ENCODE assay signal across 11 mouse cellular contexts in the genomic region with DNA sequence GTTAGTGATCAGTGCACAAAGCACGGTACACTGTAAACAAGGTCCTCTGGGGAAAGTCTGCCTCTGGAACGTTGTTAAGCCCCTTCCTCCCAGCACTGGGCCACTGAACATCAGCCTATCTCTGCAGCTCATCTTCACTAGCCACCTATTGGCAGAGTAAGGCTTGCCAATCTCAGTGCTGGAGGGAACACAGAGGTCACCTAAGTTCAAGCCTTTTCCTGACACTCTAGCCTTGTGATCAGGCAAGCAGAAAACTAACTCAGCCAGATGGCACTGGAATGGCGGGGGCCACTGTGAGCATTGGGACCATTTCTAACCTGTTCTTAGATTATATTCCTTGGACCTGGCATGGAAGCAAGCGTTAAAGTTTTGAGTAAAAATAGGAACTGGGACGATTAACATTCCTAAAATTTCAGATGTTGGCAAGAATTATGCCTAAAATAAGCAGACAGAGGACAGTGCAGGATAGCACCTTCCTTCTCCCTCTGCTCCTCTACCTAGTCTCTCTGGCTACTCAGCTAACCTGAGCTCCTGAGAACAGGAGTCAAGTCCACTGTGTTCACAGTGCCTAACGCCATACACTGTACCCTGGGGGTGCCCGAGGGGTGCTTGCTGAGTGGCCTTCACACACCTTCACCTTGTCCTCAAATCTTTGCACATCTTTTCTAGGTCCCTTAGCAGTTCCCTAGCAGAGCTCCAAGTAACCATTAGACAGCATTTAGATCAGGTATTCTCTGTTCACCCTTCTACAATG. TPM values are rescaled to one million over a fixed set of nuclear protein-coding genes. Genes with fewer than 3 reads are reported as not detected.
DNase-seq lines count a peak whose midpoint lies in the region; ATAC-seq lines count a peak whose summit lies in the region.
"Had no signal": no experiment of that assay in that cellular context is flagged by ENCODE, and none has a peak within 500 bp of the region (broad histone marks: within the 10 kb centered on the region; RNA-seq: fewer than 3 reads in every experiment).

No protein-coding gene starts in this region.

- no peaks in the 10 kb centered on the region for H3K9me3 ChIP-seq in hindbrain, embryonic 10.5 days
- no peaks in the 10 kb centered on the region for H3K9me3 ChIP-seq in hindbrain, embryonic 16.5 days (ENCODE audit: control insufficient read depth, low read length)
- no peaks in the 10 kb centered on the region for H3K9me3 ChIP-seq in limb, embryonic 10.5 days (replicated peaks)
- H3K9me3 ChIP-seq: hindbrain, embryonic 15.5 days; neural tube, embryonic 13.5 days had no signal

- no peaks in the 10 kb centered on the region for H3K27me3 ChIP-seq in hindbrain, embryonic 10.5 days (ENCODE audit: insufficient read depth, poor library complexity, severe bottlenecking)
- no peaks in the 10 kb centered on the region for H3K27me3 ChIP-seq in hindbrain, embryonic 16.5 days (replicated peaks; ENCODE audit: control insufficient read depth, insufficient read depth, low read length)
- H3K27me3 ChIP-seq in limb, embryonic 10.5 days (ENCODE audit: low read depth, poor library complexity, severe bottlenecking), result no peaks in the 10 kb centered on the region
- H3K27me3 ChIP-seq: hindbrain, embryonic 15.5 days; neural tube, embryonic 13.5 days had no signal

- peaks cover 31% of the 10 kb centered on the region for H3K4me1 ChIP-seq in hindbrain, embryonic 10.5 days (replicated peaks)
- no peaks in the 10 kb centered on the region; the same call in 1 of the 2 replicates for H3K4me1 ChIP-seq in hindbrain, embryonic 16.5 days (ENCODE audit: control insufficient read depth, insufficient read depth, low read depth, low read length)
- peaks cover 37% of the 10 kb centered on the region for H3K4me1 ChIP-seq in limb, embryonic 10.5 days
- H3K4me1 ChIP-seq: hindbrain, embryonic 15.5 days; neural tube, embryonic 13.5 days had no signal

- WGBS in hindbrain, embryonic 10.5 days, result 52% methylated on average over 7 of the region's 7 CpGs
- WGBS in hindbrain, embryonic 16.5 days, result 64% methylated on average over 7 of the region's 7 CpGs
- 59% methylated on average over 7 of the region's 7 CpGs for WGBS in limb, embryonic 10.5 days

- no peaks in the 10 kb centered on the region for H3K36me3 ChIP-seq in hindbrain, embryonic 10.5 days
- no peaks in the 10 kb centered on the region for H3K36me3 ChIP-seq in hindbrain, embryonic 16.5 days (ENCODE audit: control insufficient read depth, insufficient read depth, low read length)
- no peaks in the 10 kb centered on the region for H3K36me3 ChIP-seq in limb, embryonic 10.5 days
- H3K36me3 ChIP-seq: hindbrain, embryonic 15.5 days; neural tube, embryonic 13.5 days had no signal

- no peak overlapping the region for H3K4me3 ChIP-seq in hindbrain, embryonic 10.5 days
- H3K4me3 ChIP-seq in hindbrain, embryonic 16.5 days (ENCODE audit: low read length), result no peak overlapping the region
- no peak overlapping the region for H3K4me3 ChIP-seq in limb, embryonic 10.5 days
- H3K4me3 ChIP-seq: hindbrain, embryonic 15.5 days; neural tube, embryonic 13.5 days had no signal

- no peak overlapping the region for H3K4me2 ChIP-seq in hindbrain, embryonic 16.5 days (ENCODE audit: low read length)
- H3K4me2 ChIP-seq: hindbrain, embryonic 15.5 days; neural tube, embryonic 13.5 days had no signal

- no peak overlapping the region for H3K9ac ChIP-seq in hindbrain, embryonic 16.5 days (ENCODE audit: low read depth, low read length)
- H3K9ac ChIP-seq: hindbrain, embryonic 15.5 days; liver, embryonic 14.5 days; neural tube, embryonic 13.5 days had no signal

- DNase-seq in cerebellum, adult 9-11 months, result peak; percentile 31
- no peak for DNase-seq in cerebellum, postnatal 14 days
- DNase-seq in hindbrain, embryonic 10.5 days (ENCODE audit: low spot score), result peak; percentile 5
- DNase-seq in kidney, adult 11 months, result peak; percentile 74
- no peak for DNase-seq in limb, embryonic 10.5 days (ENCODE audit: low spot score)
- no peak for DNase-seq in thymus, postnatal 4 days
- DNase-seq in adrenal gland, postnatal 36 days, result no peak

- no peak overlapping the region for H3K27ac ChIP-seq in hindbrain, embryonic 10.5 days
- no peak overlapping the region for H3K27ac ChIP-seq in hindbrain, embryonic 16.5 days (ENCODE audit: low read depth, low read length)
- peak overlapping the region; percentile 40; the same call in 1 of the 2 replicates for H3K27ac ChIP-seq in limb, embryonic 10.5 days
- H3K27ac ChIP-seq: hindbrain, embryonic 15.5 days; liver, embryonic 14.5 days; neural tube, embryonic 13.5 days had no signal

- ATAC-seq in hindbrain, embryonic 16.5 days, result no peak

RNA-seq across cellular contexts. Expression of a gene that starts 18.3 kb away (rescaled TPM):
- polyA plus RNA-seq in hindbrain, embryonic 10.5 days (2016; fragmentation: Nextera tagmentation; extraction: Ambion mirVana), result 4.2 and 6.8 TPM in 2 replicates
- 3.3 and 3.9 TPM in 2 replicates for polyA plus RNA-seq in hindbrain, embryonic 16.5 days (2015; fragmentation: Nextera tagmentation; extraction: Ambion mirVana)
- polyA plus RNA-seq in limb, embryonic 10.5 days (2016; fragmentation: Nextera tagmentation; extraction: Ambion mirVana), result 8.3 and 9.7 TPM in 2 replicates
- 10 to 100 TPM; 25.8 to 27.1 TPM for total RNA-seq in adrenal gland, postnatal 36 days (2021)

Comparison
In these comparisons a context has a peak if more than half of its experiments do, and no peak if none do; other contexts are left out.
1. DNase-seq: peak in cerebellum, adult 9-11 months (single experiment), hindbrain, embryonic 10.5 days (single experiment) and kidney, adult 11 months (single experiment); none in cerebellum, postnatal 14 days (0 of 2), limb, embryonic 10.5 days (single experiment), thymus, postnatal 4 days (single experiment) and adrenal gland, postnatal 36 days (0 of 2).